Mouse (Mus musculus) thymus, postnatal 10 days (tissue): ENCODE measurements around the gene Gm20683.
"Not testable (repeated sequence)": the region's sequence is repeated elsewhere in the genome, so short reads cannot be mapped to it uniquely, and the experiment has no call there.

Experiments used
- DNase-seq, 2 experiments: peaks; one replicate each; pipeline ENCODE4 v3.0.0; 2021; ENCODE audit warnings: low spot score in 2 of 2

Gm20683 gene

DNA sequence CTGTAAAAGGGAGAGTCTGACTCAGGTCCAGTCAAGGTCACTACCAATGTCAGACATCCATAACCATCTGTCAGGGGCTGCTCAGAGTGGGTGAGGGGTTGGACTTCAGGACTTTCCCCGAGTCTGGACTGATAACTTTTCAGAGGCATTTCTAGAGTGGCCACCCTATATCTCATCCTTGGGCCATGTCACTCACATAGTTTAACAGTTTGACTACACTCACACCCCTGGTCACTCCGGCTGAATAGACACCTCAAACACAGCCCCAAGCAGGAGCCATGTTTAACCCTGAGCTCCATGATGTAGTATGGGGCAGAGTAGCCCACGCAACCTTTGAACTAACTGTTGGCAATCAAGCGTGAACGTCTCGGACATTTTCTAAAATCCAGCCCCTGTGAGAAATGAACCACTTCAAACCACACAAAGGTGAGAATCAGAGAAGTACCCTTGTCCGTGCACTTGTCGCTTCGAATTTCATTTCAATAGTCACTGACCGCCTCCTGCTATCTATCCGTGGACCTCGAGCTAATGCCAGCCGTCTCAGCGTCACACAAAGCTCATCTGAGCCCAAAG is 32.7 kb upstream of the Gm20683 start:
- no peak for DNase-seq

DNA sequence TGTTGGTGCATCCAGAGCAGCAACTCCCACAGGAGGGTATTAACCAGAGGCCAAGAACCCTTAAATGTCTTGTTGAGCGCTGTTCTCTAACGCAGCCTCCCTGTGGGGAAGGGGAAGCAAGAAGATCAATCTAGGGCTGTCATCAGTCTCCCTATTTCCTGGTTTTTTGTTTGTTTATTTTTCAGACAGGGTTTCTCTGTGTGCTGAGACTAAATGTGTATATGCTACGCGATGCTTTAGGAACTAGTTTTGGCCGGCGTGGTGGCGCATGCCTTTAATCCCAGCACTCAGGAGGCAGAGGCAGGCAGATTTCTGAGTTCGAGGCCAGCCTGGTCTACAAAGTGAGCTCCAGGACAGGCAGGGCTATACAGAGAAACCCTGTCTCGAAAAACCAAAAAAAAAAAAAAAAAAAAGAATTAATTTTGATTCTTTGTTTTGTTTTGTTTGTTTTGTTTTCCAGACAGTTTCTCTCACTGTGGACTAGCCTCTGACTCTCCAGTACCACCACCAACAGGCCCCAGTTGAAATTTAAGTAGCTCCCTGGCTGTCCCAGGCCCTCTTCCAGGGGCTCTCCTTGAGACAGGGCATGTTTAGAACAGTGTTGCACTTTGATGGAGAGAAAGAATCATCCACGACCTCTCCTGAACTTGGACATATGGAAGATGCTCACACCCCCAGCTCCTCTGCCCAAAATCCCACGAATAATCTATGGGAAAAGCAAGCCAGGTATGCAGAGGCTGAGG is 32.0 kb upstream of the Gm20683 start:
- DNase-seq: no peak

DNA sequence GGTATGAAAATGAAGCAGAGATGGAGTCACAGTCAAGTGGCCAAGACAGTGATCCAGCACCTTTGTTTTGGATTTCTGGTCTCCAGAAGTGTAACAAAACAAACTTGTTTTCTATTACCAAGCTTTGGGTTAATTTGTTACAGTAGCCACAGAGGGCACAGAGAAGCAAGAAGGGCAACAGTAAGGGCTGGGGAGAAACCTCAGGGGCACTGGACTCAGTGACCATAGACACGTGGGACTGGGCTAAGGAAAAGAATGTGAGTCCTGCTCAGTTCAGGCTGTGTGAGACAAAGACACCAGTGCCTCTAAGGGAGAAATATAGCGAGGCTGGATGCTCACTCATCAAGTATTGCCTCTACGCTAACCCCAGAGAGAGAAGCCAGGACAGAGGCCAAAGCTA is 31.1 kb upstream of the Gm20683 start:
- no peak for DNase-seq

DNA sequence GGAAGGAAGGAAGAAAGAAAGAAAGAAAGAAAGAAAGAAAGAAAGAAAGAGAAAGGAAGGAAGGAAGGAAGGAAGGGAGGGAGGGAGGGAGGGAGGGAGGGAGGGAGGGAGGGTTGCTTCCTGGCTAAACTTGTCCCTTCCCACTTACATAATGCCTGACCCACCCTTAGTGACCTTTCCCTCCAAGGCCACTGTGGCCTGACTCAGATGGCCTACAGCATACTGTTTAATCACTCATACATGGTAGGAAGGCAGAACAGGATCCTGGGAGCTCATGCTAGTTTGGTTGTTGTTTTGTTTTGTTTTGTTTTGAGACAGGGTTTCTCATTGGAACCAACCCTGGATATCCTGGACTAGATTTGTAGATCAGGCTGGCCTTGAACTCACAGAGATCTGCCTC is 30.0 kb upstream of the Gm20683 start:
- DNase-seq: not testable (repeated sequence)

DNA sequence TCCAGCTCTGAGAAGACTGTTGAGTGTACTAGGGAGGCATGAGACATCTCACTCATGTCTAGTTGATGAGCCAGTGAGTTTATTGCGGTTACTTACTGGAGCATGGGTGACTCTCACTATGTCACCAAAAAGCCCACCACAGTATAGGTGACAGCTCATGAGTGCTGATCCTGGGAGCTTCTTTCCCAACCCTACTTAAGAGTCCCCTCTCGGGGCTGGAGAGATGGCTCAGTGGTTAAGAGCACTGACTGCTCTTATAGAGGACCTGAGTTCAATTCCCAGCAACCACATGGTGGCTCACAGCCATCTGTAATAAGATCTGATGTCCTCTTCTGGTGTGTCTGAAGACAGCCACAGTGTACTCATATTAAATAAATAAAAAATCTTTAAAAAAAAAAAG is 28.4 kb upstream of the Gm20683 start:
- DNase-seq: no peak

DNA sequence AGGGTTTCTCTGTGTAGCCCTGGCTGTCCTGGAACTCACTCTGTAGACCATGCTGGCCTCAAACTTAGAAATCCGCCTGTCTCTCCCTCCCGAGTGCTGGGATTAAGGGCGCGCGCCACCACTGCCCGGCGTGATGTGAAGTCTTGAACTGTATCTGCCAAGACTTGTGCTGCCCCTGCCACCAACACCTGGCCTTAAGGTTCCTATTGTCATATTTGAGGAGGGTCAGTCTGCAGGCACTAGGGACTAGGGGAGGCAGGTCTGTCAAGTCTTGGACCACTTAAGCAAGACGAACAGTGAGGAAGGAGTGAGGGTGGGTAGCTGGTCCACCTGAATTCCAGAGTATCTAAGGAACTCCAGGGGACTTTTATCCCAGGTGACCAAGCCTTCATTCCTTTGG is 27.9 kb upstream of the Gm20683 start:
- no peak for DNase-seq

DNA sequence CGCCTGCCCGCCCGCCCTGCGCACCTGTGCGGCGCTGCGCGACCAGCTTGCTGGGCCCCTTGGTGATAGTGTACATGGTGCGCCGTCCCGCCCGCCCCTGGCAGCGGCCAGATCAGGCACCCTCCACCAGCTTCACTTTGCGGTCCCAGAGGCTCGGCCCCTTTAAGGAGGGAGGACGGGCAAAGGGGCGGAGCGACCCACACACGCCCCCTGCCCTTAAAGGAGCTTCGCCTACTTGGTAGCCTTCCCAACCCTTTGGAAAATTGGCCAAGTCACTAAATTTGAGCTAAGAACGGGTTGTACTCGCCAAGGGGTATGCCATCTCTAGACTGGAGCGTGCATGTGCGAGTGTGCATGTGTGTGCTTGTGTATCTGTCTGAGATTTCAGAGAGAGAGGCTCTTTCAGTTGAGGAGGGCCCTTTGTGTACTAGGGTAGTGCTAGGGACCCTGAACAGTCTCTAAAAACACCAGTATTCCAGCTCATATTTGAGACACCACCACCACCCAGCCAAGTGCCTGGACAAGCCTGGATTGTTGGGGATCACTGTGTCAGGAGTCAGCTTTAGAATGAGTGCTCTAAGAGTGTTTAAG is 27.1 kb upstream of the Gm20683 start, which contains the start of gene Mcrip2:
Gene Mcrip2 (minus strand): TSS at position 164 of the 591 bp plus-strand sequence.
- DNase-seq: peak; percentile 60 to 61

DNA sequence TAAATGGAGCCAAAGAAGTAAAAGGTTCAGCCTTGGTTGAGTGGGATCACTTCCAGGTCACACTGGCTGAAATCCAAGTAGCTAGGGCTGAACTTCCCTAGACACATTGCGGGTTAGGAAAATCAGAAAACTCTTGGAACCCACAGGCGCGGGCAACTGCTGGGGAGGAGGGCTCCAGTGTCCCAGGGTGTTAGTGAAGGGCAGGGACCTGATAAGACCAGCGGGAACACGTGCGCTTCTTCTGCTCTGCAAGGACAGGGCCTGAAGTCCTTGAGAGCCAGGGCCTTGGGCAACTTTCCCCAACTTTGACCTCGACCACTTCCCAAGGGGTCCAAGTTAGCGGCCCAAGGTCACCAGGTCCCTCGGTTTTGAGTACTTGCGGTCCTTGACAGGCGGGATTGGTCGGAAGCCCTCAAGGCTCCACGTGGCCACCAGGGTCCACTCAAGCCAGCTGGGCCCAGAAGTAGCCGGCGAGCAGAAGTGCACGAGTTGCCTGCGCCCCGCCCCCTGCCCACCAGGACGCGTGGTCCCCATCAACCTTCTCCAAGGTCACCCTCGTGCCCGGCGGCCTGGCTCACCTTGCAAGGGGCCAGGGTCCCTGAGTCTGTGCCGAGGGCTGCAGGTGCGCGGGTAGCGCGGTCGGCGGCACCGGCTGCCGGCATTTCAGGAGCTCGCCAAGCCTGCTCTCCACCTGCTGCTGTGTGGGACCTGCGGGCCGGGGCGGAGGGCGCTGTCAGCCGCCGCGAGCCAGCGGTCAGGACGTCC is 26.5 kb upstream of the Gm20683 start:
- peak in 1 of 2 experiments; percentile 34 for DNase-seq

DNA sequence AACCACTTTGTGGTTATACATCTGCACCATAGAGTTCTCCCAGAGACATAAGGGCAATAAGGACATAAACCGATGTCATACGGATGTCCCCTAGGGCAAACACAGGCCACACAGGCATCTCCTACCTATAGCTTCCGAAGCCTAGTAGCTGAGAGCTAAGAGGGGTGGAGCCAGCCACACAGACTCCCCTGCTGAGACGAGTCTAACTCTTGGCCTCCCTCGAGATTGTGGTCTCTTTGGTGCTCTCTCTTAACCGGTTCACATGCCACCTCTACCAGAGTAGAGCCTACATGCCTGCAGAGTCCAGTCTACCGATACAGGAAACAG is 25.9 kb upstream of the Gm20683 start:
- peak in 1 of 2 experiments; percentile 33 for DNase-seq

DNA sequence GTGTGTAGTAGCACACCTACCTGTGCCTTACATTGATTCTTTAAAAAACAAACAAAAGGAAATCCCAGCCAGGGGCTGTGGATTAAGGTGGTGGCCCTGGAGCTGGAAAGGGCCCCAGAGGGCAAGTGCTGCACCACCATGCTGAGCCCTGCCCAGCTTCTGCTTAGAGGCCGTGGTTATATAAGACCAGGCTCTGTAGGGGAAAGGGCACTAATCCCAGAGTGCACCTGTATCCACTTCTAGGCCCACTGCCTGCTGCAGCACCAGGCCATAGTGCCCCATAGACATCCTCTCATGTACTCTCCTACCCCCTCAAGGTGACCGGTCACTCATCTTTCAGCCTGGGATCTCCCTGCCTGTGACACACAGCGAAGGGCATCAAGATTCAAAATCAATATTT is 24.6 kb upstream of the Gm20683 start:
- DNase-seq: no peak

DNA sequence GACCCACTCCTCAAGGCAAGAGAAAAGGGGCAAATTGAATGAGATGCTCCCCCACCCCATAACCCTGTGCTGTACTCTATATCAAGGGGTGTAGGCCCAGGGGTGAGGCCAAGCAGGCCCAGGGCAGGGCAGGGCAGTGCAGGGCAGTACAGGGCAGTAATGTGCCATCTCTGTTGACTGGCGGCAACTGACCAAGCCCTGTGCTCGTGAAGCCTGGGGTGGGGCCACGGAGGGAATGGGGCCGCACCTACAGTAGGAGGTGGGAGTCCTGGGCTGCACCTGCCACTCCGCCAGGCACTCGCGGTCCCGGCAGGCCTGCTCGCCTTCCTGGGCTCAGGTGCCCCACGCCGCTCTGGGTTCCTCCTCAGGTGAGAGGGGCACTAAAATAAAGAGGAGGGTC is 23.7 kb upstream of the Gm20683 start:
- DNase-seq: no peak

DNA sequence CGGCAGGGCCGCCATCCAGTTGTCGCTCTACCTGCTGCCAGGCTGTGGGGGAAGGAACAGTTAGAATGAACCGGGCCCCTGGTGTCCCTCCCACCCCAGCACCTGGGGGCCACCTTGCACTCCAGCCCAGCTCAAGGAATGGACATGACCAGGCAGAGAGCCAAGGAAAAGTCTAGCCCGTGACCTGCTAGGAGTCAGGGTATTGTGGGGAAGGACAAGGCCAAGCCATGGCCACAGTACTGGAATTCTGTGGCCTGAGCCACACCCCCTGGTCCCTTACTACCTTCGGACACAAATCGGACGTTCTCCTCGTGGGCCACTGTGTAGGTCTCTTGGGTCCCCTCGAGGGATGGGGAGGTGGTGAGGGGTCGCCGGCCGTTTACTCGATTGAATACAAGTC is 22.7 kb upstream of the Gm20683 start:
- no peak for DNase-seq

DNA sequence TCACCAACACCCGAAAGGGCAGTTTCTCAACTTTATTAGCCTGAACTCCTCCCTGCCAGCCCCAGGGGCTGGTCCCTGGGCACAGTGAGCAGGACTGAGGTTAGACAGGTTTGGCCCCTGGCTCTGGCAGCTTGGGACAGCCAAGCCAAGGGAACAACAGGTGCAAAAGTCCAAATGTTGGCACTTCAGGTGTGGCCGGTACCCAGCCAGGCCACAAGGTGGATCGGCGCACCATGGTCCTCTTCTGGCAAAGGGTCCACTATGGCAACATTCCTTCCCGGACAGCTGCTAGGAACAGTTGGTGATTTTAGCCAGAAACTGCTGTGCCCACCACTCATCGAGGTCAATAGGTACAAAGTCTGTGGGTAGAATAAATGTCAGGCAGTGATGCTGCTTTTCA is 22.1 kb upstream of the Gm20683 start:
- DNase-seq: no peak

DNA sequence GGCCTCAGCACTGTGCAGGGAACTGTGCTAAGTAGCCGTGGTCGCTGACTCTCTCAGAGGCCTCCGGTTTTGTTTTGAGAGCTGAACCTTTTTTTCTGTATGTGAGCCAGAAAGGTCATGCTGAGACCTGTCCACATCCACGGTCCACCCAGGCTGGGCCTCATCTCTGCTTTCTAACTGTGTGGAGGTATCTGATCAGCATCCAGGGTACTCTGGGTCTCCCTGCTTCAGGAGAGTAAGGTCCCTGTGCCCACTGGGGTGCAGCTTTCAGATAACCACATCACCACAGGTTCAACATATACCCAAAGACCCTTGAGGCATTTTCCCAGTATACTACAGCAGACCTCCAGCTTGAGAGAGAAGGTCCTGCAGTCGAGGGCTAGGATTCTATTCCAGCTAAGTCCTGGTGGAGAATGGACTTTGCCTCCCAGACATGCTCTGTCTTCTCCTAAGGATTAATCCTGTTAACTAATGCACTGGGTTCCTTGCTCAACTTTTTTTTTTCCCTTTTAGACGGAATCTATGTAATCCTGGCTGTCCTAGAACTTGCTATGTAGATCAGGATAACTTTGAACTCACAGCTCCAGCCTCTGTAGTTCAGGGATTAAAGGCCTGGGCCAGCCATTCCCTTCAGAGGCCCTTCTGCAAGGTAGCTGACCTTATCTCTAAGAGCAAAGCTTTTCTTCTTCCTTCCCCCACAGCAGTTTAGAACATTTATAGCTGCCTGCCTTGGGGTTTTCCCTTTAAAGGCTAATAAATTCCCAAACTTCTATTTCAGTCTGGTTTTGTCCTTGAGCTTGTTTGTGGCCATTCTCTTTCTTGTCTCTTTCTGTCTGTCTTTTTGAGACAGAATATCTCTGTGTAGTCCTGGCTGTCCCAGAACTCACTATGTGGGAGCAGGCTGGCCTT is 20.4 kb upstream of the Gm20683 start:
- no peak for DNase-seq

DNA sequence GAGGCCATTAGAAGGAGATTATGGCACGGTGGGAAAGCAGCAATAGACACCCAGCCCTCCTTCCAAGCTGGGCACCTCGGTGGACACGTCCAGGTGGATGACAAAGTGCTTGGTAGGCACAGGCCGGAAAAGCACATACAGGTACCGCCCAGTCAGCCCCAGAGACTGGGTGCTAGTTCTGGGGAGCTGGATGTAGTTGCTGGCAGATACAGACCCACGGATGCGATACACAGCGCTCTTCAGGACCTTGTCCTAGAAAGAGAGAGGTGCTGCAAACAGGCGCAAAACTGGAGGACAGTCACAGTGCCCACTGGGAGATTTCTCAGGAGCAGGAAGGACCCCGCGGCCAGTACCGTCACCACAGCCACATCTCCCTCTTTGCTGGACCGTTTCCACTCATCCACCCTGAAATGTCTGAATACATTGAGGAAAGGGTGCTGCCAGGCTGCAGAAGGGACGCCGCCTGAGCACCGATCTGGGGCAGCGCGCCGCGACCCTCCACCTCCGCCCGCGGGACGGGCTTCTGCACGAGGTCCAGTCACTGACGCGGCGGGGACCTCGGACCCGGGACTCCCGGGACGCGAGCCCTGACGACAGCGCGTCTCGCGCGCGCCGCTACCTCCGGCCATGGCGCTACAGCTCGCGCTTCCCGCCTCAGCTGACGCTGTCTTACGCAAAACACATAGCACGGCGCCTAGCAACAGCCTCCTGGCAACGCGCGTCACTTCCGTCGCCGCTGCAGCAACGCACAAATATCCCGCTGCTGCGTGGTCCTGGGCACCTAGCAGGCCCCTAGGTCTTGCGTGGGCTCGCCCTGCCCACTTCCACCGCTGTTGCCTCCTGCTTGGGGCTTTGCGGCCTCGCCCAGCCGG is 19.5 kb upstream of the Gm20683 start, which contains the start of gene Wdr90:
Gene Wdr90 (minus strand): TSS at position 670 of the 872 bp plus-strand sequence.
- peak; percentile 81 for DNase-seq

DNA sequence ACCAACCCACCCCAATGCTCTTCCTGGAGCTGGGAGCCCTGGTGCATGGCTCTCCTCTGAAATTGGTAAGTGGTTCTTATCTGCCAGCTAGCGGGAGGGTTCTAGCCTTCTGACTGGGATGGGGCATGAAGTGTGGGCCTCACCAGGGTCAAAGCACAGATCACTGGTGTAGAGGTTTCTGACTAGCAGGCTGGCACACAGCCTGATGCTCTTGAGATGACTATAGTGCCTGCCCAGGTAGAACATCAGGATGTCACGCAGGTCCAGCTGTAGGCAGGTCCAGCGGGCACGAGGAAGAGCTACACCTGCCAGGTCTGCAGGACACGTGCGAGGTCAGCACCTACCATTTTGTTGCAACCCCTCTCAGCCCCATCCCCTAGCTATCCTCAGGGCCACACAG is 18.7 kb upstream of the Gm20683 start:
- DNase-seq: no peak

DNA sequence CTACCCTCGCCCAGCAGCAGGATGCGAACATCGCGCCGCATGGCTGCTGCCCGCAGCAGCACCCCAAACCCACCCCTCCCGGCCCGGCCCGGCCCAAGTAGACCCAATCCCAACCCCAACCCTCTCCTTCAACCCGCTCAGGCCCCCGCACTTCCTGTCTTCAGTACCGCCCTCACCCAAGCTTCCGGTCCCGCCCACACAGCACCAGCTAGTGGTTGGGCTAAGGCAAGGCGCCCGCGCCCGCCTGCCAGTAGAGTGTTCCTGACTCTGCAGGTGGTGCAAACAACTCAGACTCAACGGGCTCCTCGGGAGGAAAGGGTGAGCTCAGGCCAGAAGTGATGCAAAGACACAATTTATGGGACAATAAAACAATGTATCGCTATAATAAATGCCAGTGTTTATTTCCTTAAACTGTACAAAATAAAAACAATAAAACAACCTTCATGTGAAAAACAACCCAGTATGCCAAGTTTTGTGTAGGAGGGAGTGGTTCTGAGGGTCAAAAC is 2.9 kb upstream of the Gm20683 start, which contains the start of gene Rhot2:
Gene Rhot2 (minus strand): TSS at position 456 of the 506 bp plus-strand sequence.
- DNase-seq: peak; percentile 96

DNA sequence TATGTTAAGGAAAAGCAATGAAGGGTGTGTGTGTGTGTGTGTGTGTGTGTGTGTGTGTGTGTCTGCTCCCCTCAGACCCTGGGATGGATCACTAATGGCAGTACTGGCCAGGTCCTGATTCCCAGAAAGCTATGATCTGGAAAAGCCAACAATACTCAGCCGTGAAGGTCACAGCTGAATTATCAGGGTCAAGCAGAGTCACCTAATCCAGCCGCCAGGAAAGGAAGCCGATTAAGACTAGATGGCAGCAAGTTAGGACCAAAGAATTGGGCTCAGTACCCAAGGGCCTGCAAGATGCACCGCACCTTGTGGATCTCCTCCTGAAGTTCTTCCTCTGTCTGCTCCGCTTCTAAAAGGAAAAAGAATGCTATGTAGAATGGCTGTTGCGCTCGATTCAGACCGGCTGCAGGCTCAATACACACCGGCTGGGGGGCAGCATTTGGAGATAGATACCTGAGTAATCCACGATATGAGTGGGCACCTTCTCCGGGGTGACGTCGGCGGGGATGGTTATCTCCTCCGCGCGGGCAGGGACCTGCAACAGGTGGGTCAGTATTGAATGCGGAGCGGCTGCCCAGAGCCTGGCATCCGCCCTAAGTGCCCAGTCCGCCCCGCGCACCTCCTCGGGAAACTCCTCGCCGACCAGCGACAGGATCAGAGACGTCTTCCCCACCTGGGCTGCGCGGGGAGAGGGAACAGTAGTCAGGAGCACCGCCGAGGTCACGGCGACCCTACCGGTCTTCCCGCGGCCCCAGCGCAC is 2.3 kb upstream of the Gm20683 start:
- no peak for DNase-seq

DNA sequence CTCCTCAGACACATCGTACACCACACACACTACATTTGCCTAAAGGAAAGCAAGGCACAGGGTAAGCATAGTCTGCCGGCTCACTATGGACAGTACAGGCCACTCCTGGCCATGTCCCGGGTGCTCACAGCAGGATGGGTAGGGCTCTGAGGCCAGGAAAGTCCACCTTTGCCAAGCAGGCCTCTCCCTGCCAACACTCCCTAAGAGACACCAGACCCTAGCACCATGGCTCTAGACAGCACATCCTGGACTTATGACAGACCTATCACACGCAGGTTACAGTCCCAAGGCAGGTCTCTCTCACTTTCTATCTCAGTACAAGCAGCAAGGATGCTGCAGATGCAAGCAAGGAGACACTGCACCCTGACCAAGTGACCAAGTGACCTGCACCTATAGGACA is 1.6 kb upstream of the Gm20683 start:
- no peak for DNase-seq
